Mouse (Mus musculus) gonadal fat pad, adult 2 months (tissue): ENCODE results near the gene Mknk1. TPM values are rescaled to one million over a fixed set of nuclear protein-coding genes. Genes with fewer than 3 reads are reported as not detected.

Experiments
- DNase-seq: peaks from one replicate; pipeline ENCODE4 v3.0.0-alpha.2; 2012; ENCODE audit warnings: low read depth
- polyA plus RNA-seq: library from polyadenylated mRNA; depleted of rRNA; stranded (reverse); fragments of >200 nt; gene quantifications from 2 replicates; pipeline ENCODE4 v1.2.3, GENCODE M21; 2012

Mknk1 gene
- polyA plus RNA-seq, 1 experiment: 49.9 TPM

DNA sequence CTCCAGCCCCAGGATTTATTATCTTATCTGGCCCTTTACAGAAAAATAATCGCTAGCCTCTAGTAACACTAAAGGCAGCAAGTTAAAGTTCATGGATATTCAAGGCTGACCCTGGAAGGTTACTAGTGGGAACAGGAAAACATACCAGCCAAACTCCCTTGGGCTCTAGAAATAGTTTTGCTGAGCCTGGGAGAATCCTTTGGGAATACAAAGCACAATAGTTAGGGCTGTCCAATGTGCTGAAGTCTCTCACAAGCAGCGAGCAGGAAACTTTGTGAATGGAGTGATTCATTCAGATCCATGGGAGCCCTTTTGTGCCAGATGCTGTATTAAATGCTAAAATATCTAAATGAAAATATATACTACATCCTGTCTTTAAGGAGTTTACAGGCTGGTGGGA lies 7.7 kb downstream of the Mknk1 start:
- DNase-seq: no peak

DNA sequence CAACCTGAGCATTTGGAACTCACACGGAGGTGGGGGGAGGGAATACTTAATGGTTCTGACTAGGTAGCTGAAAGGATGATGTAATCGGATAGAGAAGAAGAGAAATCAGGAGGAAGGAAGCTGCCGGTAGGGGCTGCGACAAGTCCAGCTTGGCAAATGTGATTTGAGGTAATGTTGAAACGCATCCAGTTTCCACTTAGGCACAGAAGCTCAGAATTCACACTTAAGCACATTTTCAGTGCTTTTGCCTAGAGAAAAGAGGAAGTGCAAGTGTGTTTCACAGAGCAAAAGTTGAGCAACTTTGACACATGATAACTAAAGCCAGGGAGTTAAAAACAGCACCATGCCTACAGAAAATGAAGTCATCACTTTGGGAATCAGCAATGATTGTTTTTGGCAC lies 8.4 kb downstream of the Mknk1 start:
- DNase-seq: no peak

DNA sequence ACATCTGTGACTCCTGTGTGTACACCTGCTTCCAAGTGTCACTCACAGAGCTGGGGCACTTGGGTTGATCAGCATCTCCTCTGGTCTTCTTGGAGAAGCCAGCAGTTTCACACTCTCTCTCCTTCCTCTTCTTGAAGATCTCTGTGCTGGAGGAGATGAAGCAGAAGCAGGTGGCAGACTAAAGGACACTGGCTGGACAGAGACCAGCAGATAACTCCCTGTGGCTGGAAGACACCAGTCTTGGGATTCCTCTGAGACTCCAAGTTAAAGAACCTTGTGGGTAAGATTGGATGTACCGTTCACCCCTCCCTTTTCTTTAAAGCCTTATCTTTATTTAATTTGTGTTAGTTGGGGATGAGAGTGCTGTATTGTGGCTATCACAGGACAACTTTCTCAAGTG lies 9.1 kb downstream of the Mknk1 start:
- no peak for DNase-seq

DNA sequence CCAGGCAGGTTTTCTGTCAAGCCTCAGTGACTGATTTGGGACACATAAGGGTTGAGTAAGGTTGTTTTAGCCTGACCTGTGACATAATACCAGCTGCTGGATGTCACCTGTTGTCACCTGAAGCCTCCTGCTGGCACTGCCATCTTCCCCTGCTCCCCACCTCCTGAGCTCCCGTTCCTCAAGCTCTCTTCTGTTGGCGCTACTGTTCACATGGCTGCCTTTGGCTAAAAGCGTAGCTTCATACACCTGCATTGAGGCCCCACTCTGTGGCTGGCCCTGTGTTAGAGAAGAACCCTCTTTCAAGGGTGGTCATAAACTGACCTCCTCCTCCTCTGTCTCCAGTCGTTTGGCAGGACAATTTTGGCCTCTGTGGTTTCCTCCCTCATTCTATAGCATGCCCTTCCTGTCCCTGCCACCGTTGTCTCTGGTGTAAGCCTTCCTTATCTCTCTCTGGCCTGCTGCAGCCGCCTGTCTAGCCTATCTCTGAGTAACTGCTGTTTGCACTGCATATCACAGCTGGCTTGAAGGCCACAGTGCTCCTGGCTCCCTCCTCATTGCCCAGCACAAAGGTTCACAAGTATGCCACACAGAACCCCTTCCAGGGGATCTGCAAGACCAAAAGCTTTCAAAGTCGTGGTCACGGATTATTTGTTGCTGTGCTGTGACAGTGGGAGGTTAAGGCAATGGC lies 10.1 kb downstream of the Mknk1 start:
- DNase-seq: no peak

DNA sequence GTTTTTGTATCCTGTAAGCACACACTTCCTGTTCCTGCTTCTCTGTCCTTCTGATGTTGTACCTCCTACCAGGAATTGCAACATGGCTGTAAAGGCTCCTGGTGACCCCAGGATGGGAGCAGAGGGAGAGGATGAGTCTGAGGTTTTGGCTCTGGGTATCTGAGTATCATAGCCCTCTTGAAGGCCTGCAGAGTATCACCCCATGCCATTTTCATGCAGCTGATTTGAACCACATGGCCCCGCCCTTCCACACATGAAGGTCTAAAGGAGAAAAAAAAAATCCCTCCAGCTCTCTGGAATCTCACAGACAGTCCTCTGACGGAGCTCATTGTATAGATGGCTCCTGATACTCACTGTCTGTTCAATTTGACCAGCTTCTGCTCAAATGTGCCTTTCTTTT lies 11.1 kb downstream of the Mknk1 start:
- no peak for DNase-seq

DNA sequence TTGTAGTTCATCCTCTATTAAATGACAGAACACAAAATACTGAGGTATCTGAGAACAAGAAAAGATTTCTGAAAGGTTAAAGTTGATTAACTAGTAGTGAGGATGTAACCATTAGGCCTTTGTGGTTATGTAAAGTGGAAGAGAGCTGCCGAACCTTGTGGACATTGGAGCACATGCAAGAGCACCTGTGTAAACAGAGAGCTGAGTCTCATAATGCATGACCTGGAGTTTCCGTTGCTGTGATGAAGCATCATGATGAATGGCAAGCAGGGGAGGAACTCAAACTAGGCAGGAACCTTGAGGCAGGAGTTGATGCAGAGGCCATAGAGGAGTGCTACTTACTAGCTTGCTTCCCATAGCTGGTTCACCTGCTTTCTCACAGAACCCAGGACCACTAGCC lies 11.6 kb downstream of the Mknk1 start:
- DNase-seq: no peak

DNA sequence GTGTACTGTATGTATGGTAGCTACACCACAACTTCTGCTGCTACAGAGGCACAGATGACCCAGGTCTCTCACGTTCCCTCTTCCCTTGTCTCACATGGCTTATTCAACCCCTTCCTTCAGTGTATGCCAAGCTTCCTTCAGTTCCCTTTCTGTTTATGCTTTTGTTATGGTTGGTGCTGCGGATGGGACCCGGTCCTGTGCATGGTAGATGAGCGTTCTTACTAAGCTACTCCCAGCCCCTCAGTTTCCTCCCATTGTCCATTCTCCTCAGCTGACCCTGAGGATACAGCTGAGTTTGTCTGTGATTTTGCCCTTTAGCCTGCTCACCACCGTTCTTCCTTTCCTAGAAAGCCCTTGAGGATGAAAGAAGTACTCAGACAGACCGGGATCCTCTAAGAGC lies 12.6 kb downstream of the Mknk1 start:
- DNase-seq: no peak

DNA sequence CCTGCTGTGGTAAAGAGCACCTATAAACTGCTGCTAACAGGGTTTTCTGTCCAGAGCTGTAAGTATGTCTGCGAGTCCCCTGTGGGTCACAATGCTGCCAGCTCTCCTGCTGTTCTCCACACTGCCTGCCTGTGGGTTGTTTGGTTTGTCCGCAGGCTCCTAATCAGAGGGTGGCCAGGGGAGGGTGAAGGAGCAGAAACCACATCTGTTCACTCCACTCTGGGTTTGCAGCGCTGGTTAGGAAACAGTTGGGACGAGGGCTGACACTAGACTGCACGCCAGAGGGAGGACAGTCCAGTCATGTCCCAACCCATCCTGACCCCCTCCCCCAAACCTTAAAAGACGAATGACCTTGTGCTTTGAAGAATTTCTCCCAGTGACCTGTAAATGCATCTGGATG lies 16.1 kb downstream of the Mknk1 start:
- DNase-seq: no peak

DNA sequence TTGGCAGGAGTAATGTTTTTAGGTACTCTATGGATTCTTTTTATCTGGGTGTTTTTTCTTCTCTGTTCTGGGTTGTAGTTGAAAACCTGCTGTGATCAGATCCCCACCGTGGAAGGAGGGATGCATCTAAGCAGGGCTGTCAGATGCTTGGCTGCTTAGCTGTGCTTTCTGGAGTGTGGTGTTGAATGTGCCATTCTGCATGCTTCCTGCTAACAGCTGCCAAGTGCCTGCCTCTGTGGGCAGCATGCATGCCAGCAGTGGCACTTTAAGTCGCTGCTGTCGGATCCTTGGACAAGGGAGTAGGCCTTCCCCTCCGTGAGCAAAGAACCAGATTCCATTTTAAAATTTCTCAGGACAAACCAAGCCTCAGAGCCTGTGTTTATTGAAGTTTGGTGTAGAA lies 16.6 kb downstream of the Mknk1 start:
- DNase-seq: no peak

DNA sequence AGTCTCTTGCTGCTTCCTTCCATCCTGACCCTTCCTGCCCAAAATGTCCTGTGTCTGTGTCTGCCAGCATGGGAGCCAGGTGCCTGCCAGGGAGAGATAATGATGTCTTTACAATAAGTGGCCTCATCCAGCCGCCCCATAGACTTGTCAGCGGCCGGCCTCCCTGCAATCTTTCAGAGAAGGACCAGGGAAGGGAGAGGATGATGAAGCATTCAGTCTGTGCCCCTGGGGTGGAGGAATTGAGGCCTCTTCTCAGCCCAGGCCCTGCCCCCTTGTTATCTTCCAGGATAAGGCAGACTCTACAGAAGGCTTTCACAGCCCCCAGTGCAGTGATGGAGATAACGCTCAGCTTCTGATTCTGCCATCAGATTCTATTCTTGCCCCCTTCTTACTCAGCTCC lies 17.3 kb downstream of the Mknk1 start:
- DNase-seq: no peak

DNA sequence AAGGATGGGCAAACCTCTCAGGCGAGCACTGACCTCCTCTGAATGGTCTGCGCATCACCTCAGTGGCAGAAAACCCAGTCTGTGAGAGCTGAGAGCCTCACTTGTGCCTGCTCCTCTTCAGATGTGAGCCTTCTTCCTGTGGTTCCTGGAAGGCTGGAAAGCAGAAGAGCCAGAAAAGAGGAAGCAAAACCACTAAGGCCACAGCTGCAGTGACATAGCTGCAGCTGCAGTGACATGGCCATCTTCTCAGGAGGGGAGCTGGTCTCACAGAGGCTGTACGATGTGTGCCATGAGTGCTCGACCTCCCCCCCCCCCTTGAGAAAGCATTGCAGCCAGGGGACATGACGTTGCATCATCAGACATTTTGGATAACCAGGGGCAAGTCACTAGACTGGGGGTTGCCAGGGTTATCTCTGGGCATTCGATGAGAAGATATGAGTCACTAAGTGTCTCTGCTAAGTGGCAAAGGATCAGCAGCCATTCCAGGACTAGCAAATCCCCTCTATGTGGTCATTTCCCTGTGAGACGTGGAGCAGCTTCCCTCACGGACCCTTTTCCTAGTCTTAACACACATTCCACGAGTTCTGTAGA lies 18.4 kb downstream of the Mknk1 start:
- no peak for DNase-seq

DNA sequence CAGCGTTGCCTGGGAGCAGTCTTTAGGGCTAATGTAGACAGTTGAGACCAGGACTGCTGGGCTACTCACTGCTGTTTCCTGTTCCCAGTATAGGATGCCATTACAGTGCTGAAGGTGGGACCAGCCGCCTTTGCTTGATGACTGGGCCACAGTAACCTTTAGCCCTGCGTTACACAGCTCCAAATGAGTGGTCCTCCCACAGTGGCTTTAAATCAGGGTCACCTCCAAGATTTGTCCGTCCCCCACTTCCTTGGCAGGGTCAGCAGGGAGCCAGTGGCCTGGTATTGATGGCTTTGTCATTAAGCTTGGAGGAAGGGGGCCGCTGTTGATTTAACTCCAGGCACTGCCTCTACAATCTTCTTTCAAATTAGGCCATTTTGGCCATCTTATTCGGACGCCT lies 24.4 kb downstream of the Mknk1 start:
- no peak for DNase-seq

DNA sequence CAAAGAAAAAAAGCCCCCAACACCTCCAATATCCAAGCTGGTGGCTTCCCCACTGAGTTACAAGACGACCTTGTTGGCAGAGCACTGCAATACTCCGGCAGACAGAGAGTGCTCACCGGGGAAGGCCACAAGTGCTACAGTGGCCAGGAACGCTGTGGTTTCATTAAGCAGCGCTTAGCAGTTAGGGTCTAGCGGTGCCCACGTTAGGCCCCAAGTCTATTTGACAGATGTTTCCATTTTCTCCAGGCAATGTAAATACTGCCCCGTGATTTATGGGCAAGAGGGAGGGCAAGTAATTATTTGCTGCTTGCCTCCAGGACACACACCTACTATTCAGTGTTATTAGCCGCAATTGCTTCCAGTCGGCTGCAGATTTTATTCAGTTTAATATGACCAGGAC lies 24.9 kb downstream of the Mknk1 start:
- DNase-seq: no peak

DNA sequence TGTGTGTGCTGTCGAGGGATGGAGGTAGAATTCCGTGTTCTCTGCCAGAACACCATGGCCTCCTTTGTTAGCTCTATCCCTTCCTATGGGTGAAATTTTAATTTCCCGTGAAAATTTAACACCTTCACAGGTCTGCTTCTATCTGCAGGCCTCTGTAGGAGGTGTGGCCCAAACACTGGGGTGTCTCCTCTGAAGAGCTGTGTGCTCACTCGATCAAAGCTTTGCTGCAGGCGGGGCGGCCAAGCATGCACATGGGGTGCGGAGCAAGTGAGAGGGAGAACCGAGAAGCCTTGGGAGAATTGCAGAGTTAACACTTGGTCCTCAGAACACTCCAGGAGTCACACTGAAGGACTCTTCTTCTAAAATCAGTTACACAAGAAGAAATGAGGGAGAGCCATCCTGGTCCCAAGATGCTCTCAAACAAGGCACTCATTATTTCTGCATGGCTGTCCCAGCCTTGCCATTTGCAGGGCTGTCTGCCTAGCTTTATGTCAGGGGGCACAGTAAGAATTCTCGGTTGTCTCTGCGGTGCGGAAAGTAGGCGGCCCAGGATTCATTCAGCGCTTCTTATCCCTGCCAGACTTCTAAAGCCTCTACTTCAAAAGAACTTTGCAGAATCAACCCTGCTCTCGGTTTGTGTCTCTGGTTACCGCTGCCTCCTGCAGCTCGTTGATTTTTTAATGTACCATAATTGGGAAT lies 30.7 kb downstream of the Mknk1 start:
- no peak for DNase-seq

DNA sequence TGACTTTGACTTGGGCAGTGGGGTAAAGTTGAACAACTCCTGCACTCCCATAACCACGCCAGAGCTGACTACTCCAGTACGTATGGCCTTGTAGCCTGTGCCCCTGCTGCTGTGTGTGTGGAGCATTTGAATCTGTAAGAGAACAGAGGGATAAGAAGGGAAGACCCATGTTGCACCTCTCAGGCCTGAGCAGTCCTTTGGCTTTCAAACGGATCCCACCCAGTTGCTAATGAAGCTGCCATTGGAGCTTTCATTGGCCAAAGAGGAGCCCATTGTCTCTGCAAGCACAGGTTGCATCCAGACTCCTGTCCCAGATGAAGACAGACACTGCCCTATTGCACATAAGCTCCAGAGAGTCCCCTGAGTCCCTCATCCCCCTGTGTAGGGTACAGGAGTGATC lies 34.2 kb downstream of the Mknk1 start:
- DNase-seq: no peak

DNA sequence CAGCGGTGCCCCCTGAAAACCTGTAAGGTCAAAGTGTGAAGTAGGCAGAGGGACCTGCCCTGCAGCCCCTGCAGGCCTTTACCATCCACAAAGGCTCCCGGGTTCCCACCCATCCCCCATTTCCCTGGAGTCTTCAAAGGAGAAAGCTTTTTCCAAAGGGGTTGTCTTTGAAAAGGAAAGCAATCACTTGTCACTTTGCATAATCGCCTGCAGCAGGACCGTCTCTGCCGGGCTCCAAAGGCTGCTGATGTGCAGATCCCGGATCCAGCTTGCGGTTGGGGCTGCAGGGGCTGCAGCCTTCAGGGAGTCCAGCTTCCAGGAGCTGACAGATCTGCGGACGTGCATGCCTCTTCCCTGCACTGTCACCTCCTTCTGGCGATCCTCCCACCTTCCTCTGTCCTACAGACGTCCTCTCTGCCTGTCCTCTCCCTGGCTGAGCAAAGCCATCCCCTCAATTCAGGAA lies 39.2 kb downstream of the Mknk1 start:
- DNase-seq: no peak

DNA sequence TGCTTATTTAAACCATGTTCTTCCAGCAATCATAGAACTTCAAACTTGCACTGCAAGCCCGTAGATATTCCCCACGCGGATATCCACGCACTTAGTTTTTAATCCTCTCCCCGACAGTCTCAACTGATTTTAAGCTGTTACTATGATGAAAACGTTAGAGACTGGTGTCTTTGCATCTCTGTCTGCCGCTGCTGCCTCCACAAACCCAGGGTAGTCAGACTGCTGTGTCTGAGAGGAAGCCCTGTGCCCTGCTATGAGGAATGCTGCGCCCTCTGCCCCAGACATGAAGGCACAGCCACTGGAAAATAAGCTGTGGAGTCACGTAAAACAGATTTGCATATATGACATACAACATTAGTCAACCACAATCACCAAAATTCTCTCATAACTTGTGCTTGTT lies 39.8 kb downstream of the Mknk1 start:
- no peak for DNase-seq

DNA sequence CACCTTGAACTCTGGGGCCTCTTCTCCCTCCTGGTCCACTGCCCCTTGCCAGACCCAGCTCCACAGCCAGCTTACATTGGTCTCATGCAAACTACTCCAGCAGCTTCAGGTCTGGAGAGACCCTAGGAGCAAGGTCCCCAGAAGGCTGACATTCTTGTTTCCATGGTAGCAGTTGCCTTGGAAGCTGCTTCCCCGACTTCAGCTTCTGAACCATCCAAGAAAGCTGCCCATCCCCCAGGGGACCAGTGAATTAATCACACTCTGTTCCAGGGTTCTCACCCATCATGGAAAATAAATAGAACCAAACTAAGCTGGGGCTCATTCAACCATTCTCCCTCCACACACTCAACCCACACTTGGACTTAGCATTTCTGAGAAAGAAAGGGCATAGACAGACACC lies 42.2 kb downstream of the Mknk1 start:
- no peak for DNase-seq

DNA sequence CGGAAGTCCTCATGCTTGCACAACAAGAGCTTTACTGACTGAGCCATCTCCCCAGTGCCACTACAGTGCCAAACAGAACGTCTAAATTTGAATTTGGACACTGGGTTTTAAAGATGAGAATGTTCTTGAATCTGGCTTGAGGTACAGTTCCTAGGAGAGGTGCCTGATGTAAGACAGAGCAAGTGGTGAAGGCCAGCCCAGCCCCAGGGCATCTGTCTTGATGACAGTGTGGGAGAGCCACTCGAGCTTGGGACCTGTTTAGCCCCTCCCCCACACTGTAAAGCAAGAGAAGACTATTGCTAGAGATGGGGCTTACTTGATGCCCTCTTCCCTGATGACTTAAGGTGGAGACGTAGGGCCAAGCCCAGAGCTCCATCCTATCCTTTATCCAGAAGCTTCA lies 43.2 kb downstream of the Mknk1 start:
- DNase-seq: no peak

DNA sequence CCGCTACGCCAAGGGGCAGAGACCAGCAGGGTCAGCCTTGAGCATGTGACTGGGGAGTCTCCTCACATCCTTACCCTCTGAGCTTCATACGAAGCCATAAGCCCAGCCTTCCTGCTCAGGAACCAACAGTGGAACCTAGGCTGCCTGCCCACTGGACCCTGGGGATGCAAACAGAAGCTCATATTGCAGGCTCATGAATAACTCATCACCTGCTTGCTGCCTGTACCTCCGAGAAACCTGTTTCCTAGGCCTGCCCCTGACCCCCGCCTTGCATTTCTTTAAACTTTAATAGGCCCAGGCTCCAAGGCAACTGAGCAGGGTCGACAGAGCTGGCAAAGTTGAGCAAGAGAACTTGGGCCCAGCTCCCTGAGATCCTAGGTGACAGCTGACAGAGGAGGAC lies 45.0 kb downstream of the Mknk1 start, which contains the start of gene Kncn:
Kncn (plus strand) TSS at position 379 of the 400 bp plus-strand sequence.
- no peak for DNase-seq

DNA sequence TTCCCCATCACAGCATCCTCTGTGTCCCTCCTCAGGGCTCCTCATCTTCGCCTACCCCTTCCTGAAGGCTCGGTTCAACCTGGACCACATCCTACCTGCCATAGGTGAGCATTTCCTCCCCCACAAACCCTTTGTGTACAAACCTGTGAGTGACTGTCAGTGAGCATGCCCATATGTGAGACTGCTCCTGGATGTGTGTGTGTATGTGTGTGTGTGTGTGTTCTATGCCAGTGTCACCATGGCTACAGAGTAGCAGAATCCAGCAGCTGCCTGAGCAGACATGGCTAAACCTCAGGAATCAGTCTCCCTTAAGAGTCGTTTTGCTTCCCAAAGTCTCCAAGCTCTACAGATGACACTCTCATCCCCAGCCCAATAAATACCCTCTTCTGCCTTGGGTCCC lies 46.8 kb downstream of the Mknk1 start:
- no peak for DNase-seq

DNA sequence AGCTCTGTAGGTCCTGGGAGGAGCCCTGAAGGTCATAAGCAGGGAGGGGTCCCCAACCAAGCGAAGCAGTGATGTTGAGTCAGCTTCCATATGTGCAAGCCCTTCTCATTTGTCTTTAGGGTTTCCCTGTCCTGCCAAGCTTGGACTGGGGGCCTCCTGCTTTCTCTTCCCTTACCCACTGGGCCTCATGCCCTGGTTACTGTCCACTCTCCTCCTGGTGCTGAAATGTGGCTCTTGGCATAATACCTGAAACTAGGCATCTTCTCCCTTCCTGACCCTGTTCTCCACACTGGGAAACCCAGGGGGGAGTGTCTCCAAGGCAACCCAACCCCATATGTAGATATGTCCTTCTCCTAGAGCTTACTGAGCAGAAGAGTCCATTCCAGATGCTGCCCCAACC lies 47.9 kb downstream of the Mknk1 start:
- no peak for DNase-seq

DNA sequence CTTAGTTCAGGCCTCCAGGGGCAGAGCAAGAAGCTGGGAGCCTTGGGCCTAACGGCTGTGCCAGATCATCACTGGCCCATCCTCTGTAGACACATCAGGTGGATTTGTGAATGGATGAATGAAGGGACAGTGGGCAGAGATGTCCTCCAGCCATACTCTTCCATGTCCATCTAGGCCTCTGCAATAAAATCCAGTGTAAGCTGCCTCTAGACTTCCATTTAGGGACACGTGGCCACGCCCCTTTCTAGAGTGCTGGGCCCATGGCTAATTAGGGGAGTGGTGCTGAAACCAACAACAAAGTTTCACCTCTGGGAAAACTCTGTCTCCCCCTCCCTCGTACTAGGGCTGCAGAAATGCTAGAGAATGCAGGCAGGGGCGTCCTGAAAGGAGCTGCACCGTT lies 51.1 kb downstream of the Mknk1 start:
- no peak for DNase-seq
